Mouse (Mus musculus) myocyte (in vitro differentiated cells): ENCODE measurements around the gene Endou. TPM values are rescaled to one million over a fixed set of nuclear protein-coding genes. Genes with fewer than 3 reads are reported as not detected.

Source experiments
- H3K27me3 ChIP-seq: one replicate; pipeline ENCODE4 v1.6.1; 2011; ENCODE audit not compliant: control insufficient read depth, insufficient read depth, insufficient read length
- H3K36me3 ChIP-seq: one replicate; pipeline ENCODE4 v1.6.1; 2011; ENCODE audit not compliant: control insufficient read depth, insufficient read depth
- H3K4me2 ChIP-seq: one replicate; pipeline ENCODE4 v1.6.1; 2011; ENCODE audit warnings: low read depth, control low read depth
- H3K4me3 ChIP-seq: one replicate; pipeline ENCODE4 v1.5.1; 2011; ENCODE audit warnings: mild to moderate bottlenecking, control low read depth, moderate library complexity
- H3K79me2 ChIP-seq: one replicate; pipeline ENCODE4 v1.6.1; 2011; ENCODE audit not compliant: control insufficient read depth, insufficient read depth
- H3ac ChIP-seq: one replicate; pipeline ENCODE4 v1.6.1; 2011; ENCODE audit not compliant: control insufficient read depth, insufficient read length
- CEBPB ChIP-seq: IDR thresholded peaks from 2 replicates; pipeline ENCODE4 v1.6.1; 2011; ENCODE audit warnings: mild to moderate bottlenecking, moderate library complexity; ENCODE audit not compliant: poor library complexity, insufficient read depth, severe bottlenecking
- E2F4 ChIP-seq: IDR thresholded peaks from one replicate; pipeline ENCODE4 v1.6.1; 2011; ENCODE audit warnings: mild to moderate bottlenecking, control low read depth, moderate library complexity; ENCODE audit not compliant: insufficient read depth
- MAX ChIP-seq: IDR thresholded peaks from one replicate; pipeline ENCODE4 v1.6.1; 2011; ENCODE audit warnings: low read depth, mild to moderate bottlenecking, control low read depth
- MYOD1 ChIP-seq, 3 experiments: IDR thresholded peaks; one replicate each; pipeline ENCODE4 v1.6.1; 2011; ENCODE audit warnings: control low read depth in 2 of 3, low read depth in 2 of 3, mild to moderate bottlenecking in 2 of 3, moderate library complexity in 1 of 3; ENCODE audit not compliant: insufficient read length in 2 of 3, control insufficient read depth in 1 of 3
- MYOG ChIP-seq, 3 experiments: IDR thresholded peaks; one replicate each; pipeline ENCODE4 v1.6.1; 2011; ENCODE audit warnings: control low read depth in 2 of 3, low read depth in 2 of 3, mild to moderate bottlenecking in 2 of 3; ENCODE audit not compliant: insufficient read length in 2 of 3, control insufficient read depth in 1 of 3, insufficient read depth in 1 of 3
- POLR2A ChIP-seq: IDR thresholded peaks from one replicate; pipeline ENCODE4 v1.6.1; 2011; ENCODE audit warnings: low read depth, mild to moderate bottlenecking, control low read depth, moderate library complexity; ENCODE audit not compliant: insufficient read length
- POLR2AphosphoS2 ChIP-seq: IDR thresholded peaks from one replicate; pipeline ENCODE4 v1.6.1; 2011; ENCODE audit warnings: low read depth, control low read depth; ENCODE audit not compliant: insufficient read length
- REST ChIP-seq: IDR thresholded peaks from one replicate; pipeline ENCODE4 v1.6.1; 2011; ENCODE audit warnings: mild to moderate bottlenecking, control low read depth, moderate library complexity; ENCODE audit not compliant: insufficient read depth, insufficient read length
- SRF ChIP-seq: IDR thresholded peaks from one replicate; pipeline ENCODE4 v1.6.1; 2011; ENCODE audit warnings: low read depth; ENCODE audit not compliant: control insufficient read depth, insufficient read length
- TCF12 ChIP-seq: IDR thresholded peaks from one replicate; pipeline ENCODE4 v1.6.1; 2011; ENCODE audit warnings: mild to moderate bottlenecking, control low read depth; ENCODE audit not compliant: poor library complexity, insufficient read depth, severe bottlenecking
- TCF3 ChIP-seq: IDR thresholded peaks from one replicate; pipeline ENCODE4 v1.6.1; 2011; ENCODE audit warnings: low read depth, control low read depth; ENCODE audit not compliant: insufficient read length
- USF1 ChIP-seq: IDR thresholded peaks from one replicate; pipeline ENCODE4 v1.6.1; 2011; ENCODE audit warnings: low read depth, mild to moderate bottlenecking, control low read depth, moderate library complexity
- polyA plus RNA-seq: library from polyadenylated mRNA; unstranded; fragments of >200 nt; fragmentation: generic; extraction: Trizol; gene quantifications from one replicate; pipeline ENCODE4 v1.2.1, GENCODE M21; 2012; ENCODE audit warnings: missing spikeins

Gene Endou
- polyA plus RNA-seq, 1 experiment: 0.01 TPM

DNA sequence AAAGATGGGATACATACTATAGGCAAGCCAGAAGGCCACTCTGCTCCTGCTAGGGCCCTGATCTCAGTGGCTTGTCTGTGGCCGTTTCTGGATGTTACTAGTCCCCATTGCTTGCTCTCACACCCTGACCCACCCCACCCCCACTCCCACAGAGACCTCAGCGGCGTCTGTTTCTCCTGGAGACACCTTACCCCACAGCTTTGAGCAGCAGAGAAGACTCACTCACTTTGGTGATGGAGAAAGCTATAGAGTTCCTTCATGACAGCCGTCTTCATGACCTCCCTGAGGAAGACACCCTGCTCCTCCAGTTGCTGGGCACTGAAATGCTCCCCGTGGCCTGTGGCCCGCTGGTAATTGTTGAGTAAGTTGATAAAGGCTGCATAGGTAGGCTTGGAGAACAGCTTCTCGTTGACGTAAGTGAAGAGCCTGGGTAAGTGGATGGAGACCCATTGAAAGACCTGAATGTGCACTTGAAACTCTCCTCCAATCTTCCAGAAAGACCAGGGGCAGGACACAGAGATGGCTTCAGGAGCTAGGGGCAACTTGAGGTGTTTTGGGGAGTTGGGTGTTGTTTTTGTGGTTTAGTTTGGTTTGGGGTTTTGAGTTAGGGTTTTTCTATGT lies 12.5 kb downstream of the Endou start:
- Histone ChIP-seq H3K27me3 (peaks cover 29% of the 10 kb centered on the region), H3K4me2 (no peak overlapping the region), H3K79me2 (no peaks in the 10 kb centered on the region), H3K4me3 (no peak overlapping the region), H3ac (no peak overlapping the region), H3K36me3 (no peaks in the 10 kb centered on the region)
- no peak for TF ChIP-seq USF1
- no peak for TF ChIP-seq CEBPB
- no peak for TF ChIP-seq POLR2AphosphoS2
- TF ChIP-seq SRF: no peak
- TF ChIP-seq TCF12: no peak
- TF ChIP-seq MAX: no peak
- TF ChIP-seq TCF3: no peak
- no peak for TF ChIP-seq MYOD1 (IDR thresholded peaks at IDR 0.05; ENCODE audit: control insufficient read depth in 1 of 3, insufficient read length in 2 of 3, low read depth in 2 of 3)
- TF ChIP-seq REST: no peak
- no peak for TF ChIP-seq E2F4
- TF ChIP-seq MYOG (IDR thresholded peaks at IDR 0.05; ENCODE audit: control insufficient read depth in 1 of 3, insufficient read depth in 1 of 3, insufficient read length in 2 of 3, low read depth in 2 of 3): no peak
- TF ChIP-seq POLR2A: no peak

DNA sequence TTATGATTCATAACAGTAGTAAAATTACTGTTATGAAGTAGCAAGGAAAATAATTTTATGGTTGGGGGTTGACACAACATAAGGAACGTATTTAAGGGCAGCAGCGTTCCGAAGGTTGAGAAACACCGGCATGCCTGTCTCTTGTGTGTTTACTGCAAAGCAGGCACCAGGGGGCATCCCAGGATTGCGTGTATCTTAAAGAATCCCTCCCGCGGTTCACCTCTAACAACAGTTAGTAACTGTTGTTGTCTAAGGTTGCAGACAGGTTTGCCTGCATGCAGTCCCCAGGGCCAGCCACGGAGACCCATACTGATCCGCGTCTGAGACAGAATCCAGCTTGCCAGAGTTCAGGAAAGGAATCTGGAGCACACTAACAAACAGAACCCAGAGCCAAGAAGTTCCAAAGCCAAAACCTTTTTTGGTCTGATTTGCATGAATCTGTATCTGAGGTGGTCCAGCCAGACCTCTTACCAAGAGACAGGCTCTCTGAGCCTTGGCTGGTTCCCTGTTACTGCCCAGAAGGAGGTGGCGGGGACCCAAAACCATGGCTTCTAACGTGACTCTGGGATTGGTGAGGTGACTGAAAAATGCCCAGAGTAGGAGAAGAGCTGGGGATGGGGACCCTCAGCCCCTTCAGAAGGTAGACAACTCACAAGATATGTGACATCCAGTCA lies 13.1 kb downstream of the Endou start:
- peak overlapping the region; percentile 25 for H3K4me2 ChIP-seq
- no peak for TF ChIP-seq TCF12
- TF ChIP-seq USF1: no peak
- TF ChIP-seq SRF: no peak
- no peak for TF ChIP-seq CEBPB
- no peaks in the 10 kb centered on the region for H3K79me2 ChIP-seq
- no peak overlapping the region for H3ac ChIP-seq
- peaks cover 31% of the 10 kb centered on the region for H3K27me3 ChIP-seq
- H3K36me3 ChIP-seq: no peaks in the 10 kb centered on the region
- no peak overlapping the region for H3K4me3 ChIP-seq

DNA sequence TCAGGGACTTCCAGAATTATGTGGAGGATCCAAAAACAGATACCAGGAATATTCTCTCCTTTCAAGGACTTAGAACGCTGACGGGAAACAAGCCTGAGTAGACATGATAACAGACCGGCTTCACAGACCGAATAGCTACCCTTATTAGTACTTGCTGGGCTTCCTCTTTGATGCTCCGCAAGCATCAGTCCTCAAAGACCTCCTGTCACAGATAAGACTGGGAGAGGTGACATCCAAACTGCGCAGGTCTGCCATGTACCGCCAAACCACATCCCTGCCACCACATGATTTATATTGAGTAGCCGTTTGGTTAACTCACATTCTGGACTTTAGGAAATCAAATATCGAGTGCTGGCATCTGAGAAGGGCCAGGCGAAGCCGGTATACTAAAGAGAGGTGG lies 14.4 kb downstream of the Endou start:
- no peak overlapping the region for H3ac ChIP-seq
- H3K4me2 ChIP-seq: no peak overlapping the region
- no peak overlapping the region for H3K4me3 ChIP-seq
- no peaks in the 10 kb centered on the region for H3K79me2 ChIP-seq
- H3K27me3 ChIP-seq: peaks cover 35% of the 10 kb centered on the region
- TF ChIP-seq CEBPB (no peak), MYOG (IDR thresholded peaks at IDR 0.05; ENCODE audit: control insufficient read depth in 1 of 3, insufficient read depth in 1 of 3, insufficient read length in 2 of 3, low read depth in 2 of 3) (no peak), USF1 (no peak), REST (no peak), E2F4 (no peak), TCF3 (no peak), MYOD1 (IDR thresholded peaks at IDR 0.05; ENCODE audit: control insufficient read depth in 1 of 3, insufficient read length in 2 of 3, low read depth in 2 of 3) (no peak), MAX (no peak), SRF (no peak), TCF12 (no peak), POLR2A (no peak), POLR2AphosphoS2 (no peak)
- no peaks in the 10 kb centered on the region for H3K36me3 ChIP-seq

- Histone ChIP-seq H3ac (no peak overlapping the region), H3K4me2 (no peak overlapping the region), H3K4me3 (no peak overlapping the region), H3K27me3 (peaks cover 35% of the 10 kb centered on the region), H3K79me2 (no peaks in the 10 kb centered on the region), H3K36me3 (no peaks in the 10 kb centered on the region)
- TF ChIP-seq E2F4 (no peak), POLR2AphosphoS2 (no peak), MYOD1 (IDR thresholded peaks at IDR 0.05; ENCODE audit: control insufficient read depth in 1 of 3, insufficient read length in 2 of 3, low read depth in 2 of 3) (no peak), REST (no peak), MAX (no peak), MYOG (IDR thresholded peaks at IDR 0.05; ENCODE audit: control insufficient read depth in 1 of 3, insufficient read depth in 1 of 3, insufficient read length in 2 of 3, low read depth in 2 of 3) (no peak), SRF (no peak)
Observed at GRCm38 (mm10) chr15:97715734-97716133, 15.4 kb downstream of the Endou start.

- Histone ChIP-seq H3K27me3 (peaks cover 29% of the 10 kb centered on the region), H3K4me3 (no peak overlapping the region), H3ac (no peak overlapping the region), H3K79me2 (no peaks in the 10 kb centered on the region), H3K36me3 (no peaks in the 10 kb centered on the region), H3K4me2 (no peak overlapping the region)
- TF ChIP-seq REST: no peak
- TF ChIP-seq POLR2AphosphoS2: no peak
- no peak for TF ChIP-seq MAX
- TF ChIP-seq MYOG (IDR thresholded peaks at IDR 0.05; ENCODE audit: control insufficient read depth in 1 of 3, insufficient read depth in 1 of 3, insufficient read length in 2 of 3, low read depth in 2 of 3): no peak
- no peak for TF ChIP-seq TCF12
- no peak for TF ChIP-seq E2F4
- TF ChIP-seq SRF: no peak
- TF ChIP-seq MYOD1 (IDR thresholded peaks at IDR 0.05; ENCODE audit: control insufficient read depth in 1 of 3, insufficient read length in 2 of 3, low read depth in 2 of 3): no peak
- TF ChIP-seq TCF3: no peak
- TF ChIP-seq POLR2A: no peak
- no peak for TF ChIP-seq CEBPB
- no peak for TF ChIP-seq USF1
Observed at GRCm38 (mm10) chr15:97715083-97715482, 16.1 kb downstream of the Endou start.
